Mouse (Mus musculus) thymus, adult 2 months (tissue): Measurements from ENCODE around the gene Spocd1. TPM values are rescaled to one million over a fixed set of nuclear protein-coding genes. Genes with fewer than 3 reads are reported as not detected.

Experiments
- DNase-seq: peaks from one replicate; pipeline ENCODE4 v3.0.0; 2021
- H3K27ac ChIP-seq: fragments of 200-500 bp; 2 replicates; pipeline ENCODE4 v1.5.1; 2012; ENCODE audit warnings: low read length, control low read depth; ENCODE audit not compliant: control insufficient read depth, insufficient read depth
- H3K27me3 ChIP-seq: fragments of 200-500 bp; 2 replicates; pipeline ENCODE4 v1.6.1; 2012; ENCODE audit warnings: mild to moderate bottlenecking, low read length, moderate library complexity, mixed read lengths; ENCODE audit not compliant: control insufficient read depth, insufficient read depth
- H3K36me3 ChIP-seq: fragments of 200-500 bp; 2 replicates; pipeline ENCODE4 v1.6.1; 2012; ENCODE audit warnings: mild to moderate bottlenecking, low read length, moderate library complexity; ENCODE audit not compliant: control insufficient read depth, insufficient read depth
- H3K4me1 ChIP-seq: fragments of 200-500 bp; replicated peaks from 2 replicates; pipeline ENCODE4 v1.6.1; 2012; ENCODE audit warnings: low read length; ENCODE audit not compliant: control insufficient read depth, insufficient read depth
- H3K4me3 ChIP-seq: fragments of 200-500 bp; 2 replicates; pipeline ENCODE4 v1.5.1; 2012; ENCODE audit warnings: mild to moderate bottlenecking, low read length, control low read depth, moderate library complexity; ENCODE audit not compliant: control insufficient read depth, insufficient read depth
- CTCF ChIP-seq: fragments of 200-500 bp; IDR thresholded peaks from 2 replicates; pipeline ENCODE4 v1.5.1; 2012; ENCODE audit warnings: mild to moderate bottlenecking, control low read depth, low read length, moderate library complexity, borderline replicate concordance; ENCODE audit not compliant: control insufficient read depth, poor library complexity, insufficient read depth; ENCODE audit errors: extremely low read depth
- POLR2A ChIP-seq: fragments of 200-500 bp; IDR thresholded peaks from 2 replicates; pipeline ENCODE4 v1.6.1; 2012; ENCODE audit warnings: mild to moderate bottlenecking, low read length, control low read depth, moderate library complexity; ENCODE audit not compliant: control insufficient read depth, poor library complexity, insufficient read depth; ENCODE audit errors: extremely low read depth
- WGBS: fragments of 180-500 bp; shearing (Covaris S2); methylation state at CpG from one replicate; pipeline ENCODE4 v1.1.7; 2018; 5-methylcytosine and 5-hydroxymethylcytosine counted together
- polyA plus RNA-seq: library from polyadenylated mRNA; depleted of rRNA; stranded (reverse); fragments of >200 nt; gene quantifications from 2 replicates; pipeline ENCODE4 v1.2.3, GENCODE M21; 2012

Spocd1 gene
- polyA plus RNA-seq, 1 experiment: 0.11 TPM

GRCm38 (mm10) chr4:129917016-129917603 lies 11.9 kb upstream of the Spocd1 start:
- Histone ChIP-seq H3K36me3 (no peaks in the 10 kb centered on the region), H3K4me1 (peaks cover 34% of the 10 kb centered on the region), H3K27ac (no peak overlapping the region), H3K4me3 (no peak overlapping the region), H3K27me3 (no peaks in the 10 kb centered on the region)
- DNase-seq: no peak
- TF ChIP-seq POLR2A (no peak), CTCF (no peak)
- WGBS: 87% methylated on average over 8 of the region's 8 CpGs

- no peak for DNase-seq
- Histone ChIP-seq H3K27ac (no peak overlapping the region), H3K27me3 (no peaks in the 10 kb centered on the region), H3K4me3 (no peak overlapping the region), H3K4me1 (peaks cover 30% of the 10 kb centered on the region), H3K36me3 (no peaks in the 10 kb centered on the region)
- TF ChIP-seq CTCF (no peak), POLR2A (no peak)
- WGBS: 92% methylated on average over 5 of the region's 5 CpGs
Measured at GRCm38 (mm10) chr4:129918464-129918863, 10.6 kb upstream of the Spocd1 start.

GRCm38 (mm10) chr4:129918901-129919300 lies 10.1 kb upstream of the Spocd1 start:
- WGBS: 95% methylated on average over 3 of the region's 3 CpGs
- H3K27ac ChIP-seq: no peak overlapping the region
- DNase-seq: no peak
- H3K36me3 ChIP-seq: no peaks in the 10 kb centered on the region
- no peak overlapping the region for H3K4me3 ChIP-seq
- TF ChIP-seq POLR2A: no peak
- peaks cover 26% of the 10 kb centered on the region for H3K4me1 ChIP-seq
- H3K27me3 ChIP-seq: no peaks in the 10 kb centered on the region

- DNase-seq: peak; percentile 27
- Histone ChIP-seq H3K27ac (peak overlapping the region; percentile 7; the same call in 1 of the 2 replicates), H3K4me1 (peaks cover 27% of the 10 kb centered on the region), H3K27me3 (no peaks in the 10 kb centered on the region), H3K36me3 (no peaks in the 10 kb centered on the region), H3K4me3 (no peak overlapping the region)
- TF ChIP-seq CTCF (no peak), POLR2A (no peak)
- WGBS: 64% methylated on average over 15 of the region's 15 CpGs
Measured at GRCm38 (mm10) chr4:129920542-129921313, 8.3 kb upstream of the Spocd1 start.

- H3K36me3 ChIP-seq: no peaks in the 10 kb centered on the region
- H3K4me1 ChIP-seq: peaks cover 27% of the 10 kb centered on the region
- no peak for DNase-seq
- peak overlapping the region; percentile 7; the same call in 1 of the 2 replicates for H3K27ac ChIP-seq
- TF ChIP-seq CTCF (no peak), POLR2A (no peak)
- WGBS: 64% methylated on average over 3 of the region's 3 CpGs
- H3K4me3 ChIP-seq: no peak overlapping the region
- no peaks in the 10 kb centered on the region for H3K27me3 ChIP-seq
Measured at GRCm38 (mm10) chr4:129921314-129921587, 7.8 kb upstream of the Spocd1 start.

- Histone ChIP-seq H3K27ac (no peak overlapping the region), H3K4me1 (peaks cover 33% of the 10 kb centered on the region), H3K27me3 (no peaks in the 10 kb centered on the region), H3K36me3 (no peaks in the 10 kb centered on the region), H3K4me3 (no peak overlapping the region)
- 69% methylated on average over 8 of the region's 8 CpGs for WGBS
- no peak for DNase-seq
- TF ChIP-seq CTCF (no peak), POLR2A (no peak)
Measured at GRCm38 (mm10) chr4:129924143-129924542, 4.9 kb upstream of the Spocd1 start.

GRCm38 (mm10) chr4:129924694-129925093 lies 4.4 kb upstream of the Spocd1 start:
- H3K4me3 ChIP-seq: no peak overlapping the region
- no peak for DNase-seq
- H3K4me1 ChIP-seq: peaks cover 33% of the 10 kb centered on the region
- WGBS: 24% methylated on average over 6 of the region's 6 CpGs
- H3K27ac ChIP-seq: no peak overlapping the region
- no peaks in the 10 kb centered on the region for H3K27me3 ChIP-seq
- TF ChIP-seq POLR2A (no peak), CTCF (no peak)
- H3K36me3 ChIP-seq: no peaks in the 10 kb centered on the region
